17 mouse cellular contexts compared by ENCODE assay signal in genomic region chr10:100124452-100124851, GRCm38 (mm10).
"Had no signal": no experiment of that assay in that cellular context is flagged by ENCODE, and none has a peak within 500 bp of the region (broad histone marks: within the 10 kb centered on the region; RNA-seq: fewer than 3 reads in every experiment).

No protein-coding gene starts in this region.

- ATAC-seq: intestine, postnatal 0 days; liver, embryonic 12.5 days; lung, postnatal 0 days; midbrain, embryonic 13.5 days; midbrain, embryonic 16.5 days had no signal

- H3K9me3 ChIP-seq: limb, embryonic 10.5 days; limb, embryonic 13.5 days; liver, embryonic 12.5 days; liver, embryonic 15.5 days; midbrain, embryonic 10.5 days; midbrain, embryonic 13.5 days had no signal

- DNase-seq: kidney, postnatal 10 days; liver; lung, adult 18-20 months; thymus, adult 2 months; thymus, postnatal 14 days; thymus, postnatal 4 days had no signal

- H3K4me1 ChIP-seq: limb, embryonic 13.5 days; liver, embryonic 12.5 days; liver, embryonic 15.5 days had no signal

- H3K9ac ChIP-seq: limb, embryonic 13.5 days; liver, embryonic 12.5 days; liver, embryonic 15.5 days; midbrain, embryonic 13.5 days had no signal

- H3K27me3 ChIP-seq: limb, embryonic 13.5 days; liver, embryonic 12.5 days; liver, embryonic 15.5 days; midbrain, embryonic 13.5 days had no signal

- H3K36me3 ChIP-seq: limb, embryonic 10.5 days; limb, embryonic 13.5 days; liver, embryonic 12.5 days; liver, embryonic 15.5 days; midbrain, embryonic 10.5 days; midbrain, embryonic 13.5 days had no signal

- H3K4me2 ChIP-seq: limb, embryonic 13.5 days; liver, embryonic 12.5 days; liver, embryonic 15.5 days; midbrain, embryonic 13.5 days had no signal

- H3K4me3 ChIP-seq: limb, embryonic 10.5 days; limb, embryonic 13.5 days; liver, embryonic 12.5 days; liver, embryonic 15.5 days; midbrain, embryonic 10.5 days; midbrain, embryonic 13.5 days had no signal

- H3K27ac ChIP-seq: limb, embryonic 10.5 days; limb, embryonic 13.5 days; liver, embryonic 12.5 days; liver, embryonic 15.5 days; macrophage; midbrain, embryonic 10.5 days; midbrain, embryonic 13.5 days; stomach, postnatal 0 days had no signal
